Mouse (Mus musculus): ENCODE results near the gene Ehbp1. TPM values are rescaled to one million over a fixed set of nuclear protein-coding genes. Genes with fewer than 3 reads are reported as not detected.
A peak's percentile ranks its signal among the peaks of the same experiment; 100 is the strongest.

The Ehbp1 gene
- polyA plus RNA-seq, 1 experiment from 2014 or later = 12.2 TPM

DNA sequence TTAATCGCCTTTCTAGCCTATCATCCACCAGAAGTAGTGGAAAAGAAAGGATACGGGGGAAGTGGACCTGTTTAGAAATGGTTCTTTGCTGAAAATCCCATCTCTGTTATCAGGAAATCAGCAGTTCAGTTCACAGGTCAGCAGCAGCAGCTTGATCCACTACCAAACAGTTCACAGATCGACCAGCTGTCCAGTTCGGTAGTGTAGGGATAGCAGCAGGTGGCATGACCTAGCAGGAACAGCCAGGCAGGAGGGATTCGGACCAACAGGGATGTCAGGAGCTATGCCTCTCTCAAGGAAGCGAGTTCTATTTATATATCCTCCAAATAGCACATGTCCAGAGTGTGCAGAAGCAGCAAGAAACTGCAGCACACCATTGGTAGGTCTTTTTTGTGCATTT lies 40.9 kb downstream of the Ehbp1 start:
- Histone ChIP-seq H3K4me3 (ENCODE audit: low read depth, low read length) (no peak overlapping the region), H3K36me3 (ENCODE audit: control insufficient read depth, insufficient read depth, low read length) (no peaks in the 10 kb centered on the region), H3K4me2 (ENCODE audit: low read length) (no peak overlapping the region), H3K9ac (ENCODE audit: low read length) (no peak overlapping the region), H3K9me3 (ENCODE audit: control insufficient read depth, low read length) (no peaks in the 10 kb centered on the region), H3K27ac (ENCODE audit: low read depth) (no peak overlapping the region), H3K4me1 (replicated peaks; ENCODE audit: control insufficient read depth, insufficient read depth, low read length) (no peaks in the 10 kb centered on the region), H3K27me3 (replicated peaks; ENCODE audit: control insufficient read depth, insufficient read depth, low read length) (no peaks in the 10 kb centered on the region)
- 62% methylated on average over 6 of the region's 6 CpGs for WGBS
- no peak for ATAC-seq (replicated peaks; ENCODE audit: low FRiP score, low TSS enrichment, low read depth)
- no peak for DNase-seq (ENCODE audit: low spot score)

DNA sequence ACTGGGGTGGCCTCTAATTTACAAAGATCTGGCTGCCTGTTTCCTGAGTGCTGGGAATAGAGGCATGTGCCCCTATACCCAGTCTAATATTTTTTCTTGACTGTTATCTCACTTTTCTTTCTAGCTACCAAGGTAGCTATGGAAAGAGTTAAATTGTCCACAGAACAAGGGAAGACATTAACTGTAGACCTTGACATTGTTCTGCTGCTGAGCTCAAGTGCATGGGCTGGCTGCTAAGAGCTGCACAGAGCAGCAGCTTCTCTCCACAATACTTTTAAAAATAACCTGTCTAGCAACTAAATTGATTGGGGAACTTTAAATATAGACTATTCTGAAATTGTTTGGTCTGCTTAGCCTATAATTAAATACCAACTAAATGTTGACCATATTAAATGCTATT lies 52.9 kb downstream of the Ehbp1 start:
- H3K4me1 ChIP-seq (replicated peaks; ENCODE audit: control insufficient read depth, insufficient read depth, low read length) = peaks cover 13% of the 10 kb centered on the region
- no peak for ATAC-seq (replicated peaks; ENCODE audit: low FRiP score, low TSS enrichment, low read depth)
- no peak for DNase-seq (ENCODE audit: low spot score)
- no peak overlapping the region for H3K27ac ChIP-seq (ENCODE audit: low read depth)
- H3K9me3 ChIP-seq (ENCODE audit: control insufficient read depth, low read length) = no peaks in the 10 kb centered on the region
- no peak overlapping the region for H3K4me2 ChIP-seq (ENCODE audit: low read length)
- no peak overlapping the region for H3K4me3 ChIP-seq (ENCODE audit: low read depth, low read length)
- no peaks in the 10 kb centered on the region for H3K27me3 ChIP-seq (replicated peaks; ENCODE audit: control insufficient read depth, insufficient read depth, low read length)
- H3K36me3 ChIP-seq (ENCODE audit: control insufficient read depth, insufficient read depth, low read length) = 0 out of 2 replicates have a peak, but pooled peaks cover 2% of the 10 kb centered on the region
- no peak overlapping the region for H3K9ac ChIP-seq (ENCODE audit: low read length)

DNA sequence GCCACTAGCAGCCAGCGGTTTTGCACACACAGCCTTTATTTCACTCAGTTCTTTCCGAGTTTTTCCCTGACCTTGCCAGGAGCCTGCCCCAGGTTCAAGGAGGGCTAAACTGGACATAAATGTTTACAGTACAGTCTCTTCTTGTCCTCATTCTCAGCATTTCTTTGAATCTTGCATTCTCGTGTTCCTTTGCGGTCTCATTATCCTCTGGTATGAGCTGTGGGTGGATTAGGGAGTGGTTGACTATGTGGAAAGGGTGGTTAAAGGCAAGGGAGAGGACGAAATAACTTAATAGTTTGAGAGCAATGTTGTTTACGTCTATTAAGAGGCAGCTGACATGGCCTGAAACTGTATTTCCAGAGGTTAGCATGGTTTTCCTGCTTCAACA lies 54.6 kb downstream of the Ehbp1 start:
- DNase-seq (ENCODE audit: low spot score) (no peak), ATAC-seq (replicated peaks; ENCODE audit: low FRiP score, low TSS enrichment, low read depth) (no peak)
- Histone ChIP-seq H3K4me1 (replicated peaks; ENCODE audit: control insufficient read depth, insufficient read depth, low read length) (peaks cover 13% of the 10 kb centered on the region), H3K27ac (ENCODE audit: low read depth) (peak overlapping the region; percentile 88), H3K9me3 (ENCODE audit: control insufficient read depth, low read length) (no peaks in the 10 kb centered on the region), H3K36me3 (ENCODE audit: control insufficient read depth, insufficient read depth, low read length) (0 out of 2 replicates have a peak, but pooled peaks cover 6% of the 10 kb centered on the region), H3K4me3 (ENCODE audit: low read depth, low read length) (peak overlapping the region; percentile 70), H3K4me2 (ENCODE audit: low read length) (peak overlapping the region; percentile 72), H3K9ac (ENCODE audit: low read length) (peak overlapping the region; percentile 69), H3K27me3 (replicated peaks; ENCODE audit: control insufficient read depth, insufficient read depth, low read length) (no peaks in the 10 kb centered on the region)
- under 1% methylated on average over 6 of the region's 6 CpGs for WGBS

DNA sequence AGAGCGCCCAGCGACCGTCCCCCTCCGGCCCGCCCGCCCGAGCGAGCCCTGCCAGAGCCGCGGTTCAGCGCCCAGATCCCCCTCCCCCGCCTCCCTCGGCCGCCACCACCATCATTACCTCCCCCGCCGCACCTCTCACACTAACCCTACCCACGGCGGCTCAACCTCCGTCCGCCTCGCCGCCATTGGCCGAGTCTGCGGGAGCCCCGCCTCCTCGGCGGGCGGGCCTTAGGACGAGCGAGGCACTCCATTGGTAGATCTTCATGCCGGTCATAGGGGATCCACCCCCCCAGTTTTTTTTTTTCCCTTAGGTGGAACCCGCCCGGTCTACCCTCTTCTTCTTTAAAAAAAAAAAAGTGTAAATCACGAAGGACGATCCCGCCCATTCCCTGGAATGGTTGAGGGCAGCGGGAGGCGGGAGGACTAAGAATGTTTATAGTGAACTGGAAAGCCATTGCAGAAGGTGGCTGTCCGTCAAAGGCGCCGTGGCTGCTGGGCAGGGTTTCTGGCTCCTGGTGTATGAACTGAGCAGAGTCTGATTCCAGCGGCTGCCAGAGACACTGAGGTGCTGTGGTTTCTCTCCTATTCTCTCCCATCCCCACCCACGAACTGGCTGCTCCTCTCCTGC lies 55.1 kb downstream of the Ehbp1 start:
- DNase-seq (ENCODE audit: low spot score) = peak; percentile 99
- WGBS = 1% methylated on average over 37 of the region's 43 CpGs
- Histone ChIP-seq H3K9ac (ENCODE audit: low read length) (peak overlapping the region; percentile 76), H3K36me3 (ENCODE audit: control insufficient read depth, insufficient read depth, low read length) (peaks cover 10% of the 10 kb centered on the region; the same call in 1 of the 2 replicates), H3K9me3 (ENCODE audit: control insufficient read depth, low read length) (no peaks in the 10 kb centered on the region), H3K4me2 (ENCODE audit: low read length) (peak overlapping the region; percentile 78), H3K27ac (ENCODE audit: low read depth) (peak overlapping the region; percentile 88), H3K4me1 (replicated peaks; ENCODE audit: control insufficient read depth, insufficient read depth, low read length) (peaks cover 13% of the 10 kb centered on the region), H3K27me3 (replicated peaks; ENCODE audit: control insufficient read depth, insufficient read depth, low read length) (no peaks in the 10 kb centered on the region), H3K4me3 (ENCODE audit: low read depth, low read length) (peak overlapping the region; percentile 70)
- ATAC-seq (replicated peaks; ENCODE audit: low FRiP score, low TSS enrichment, low read depth) = peak; percentile 100

DNA sequence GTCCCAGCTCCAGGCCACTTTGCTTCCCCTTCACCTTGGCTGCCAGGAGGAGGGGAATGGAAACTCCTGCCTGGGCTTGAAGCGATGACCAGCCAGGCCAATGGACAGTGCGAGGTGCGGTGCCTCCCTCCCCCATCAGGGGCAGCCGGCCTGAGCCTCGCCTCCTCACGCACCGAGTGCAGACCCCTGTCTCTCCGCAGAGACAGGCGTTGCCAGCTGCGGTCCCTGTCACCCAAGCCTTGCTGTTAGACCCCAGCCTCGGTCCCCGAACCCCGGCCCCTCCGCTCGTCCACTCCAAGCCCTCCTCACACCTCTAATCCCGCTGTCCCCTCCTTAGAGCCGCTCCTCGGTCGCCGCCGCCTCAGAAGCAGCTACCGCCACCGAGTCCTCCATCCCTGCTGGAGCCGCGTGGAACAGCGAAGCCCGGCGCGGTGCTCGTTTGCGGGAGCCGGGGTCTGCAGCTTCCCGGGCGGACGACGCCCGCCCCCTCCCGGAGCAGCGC lies 55.7 kb downstream of the Ehbp1 start:
- H3K27ac ChIP-seq (ENCODE audit: low read depth) = peak overlapping the region; percentile 79
- DNase-seq (ENCODE audit: low spot score) = peak; percentile 87
- no peaks in the 10 kb centered on the region for H3K27me3 ChIP-seq (replicated peaks; ENCODE audit: control insufficient read depth, insufficient read depth, low read length)
- H3K9ac ChIP-seq (ENCODE audit: low read length) = peak overlapping the region; percentile 76
- peaks cover 13% of the 10 kb centered on the region for H3K4me1 ChIP-seq (replicated peaks; ENCODE audit: control insufficient read depth, insufficient read depth, low read length)
- peak overlapping the region; percentile 78 for H3K4me2 ChIP-seq (ENCODE audit: low read length)
- WGBS = under 1% methylated on average over 38 of the region's 39 CpGs
- peaks cover 14% of the 10 kb centered on the region; the same call in 1 of the 2 replicates for H3K36me3 ChIP-seq (ENCODE audit: control insufficient read depth, insufficient read depth, low read length)
- no peaks in the 10 kb centered on the region for H3K9me3 ChIP-seq (ENCODE audit: control insufficient read depth, low read length)
- ATAC-seq (replicated peaks; ENCODE audit: low FRiP score, low TSS enrichment, low read depth) = peak; percentile 74
- peak overlapping the region; percentile 70 for H3K4me3 ChIP-seq (ENCODE audit: low read depth, low read length)

DNA sequence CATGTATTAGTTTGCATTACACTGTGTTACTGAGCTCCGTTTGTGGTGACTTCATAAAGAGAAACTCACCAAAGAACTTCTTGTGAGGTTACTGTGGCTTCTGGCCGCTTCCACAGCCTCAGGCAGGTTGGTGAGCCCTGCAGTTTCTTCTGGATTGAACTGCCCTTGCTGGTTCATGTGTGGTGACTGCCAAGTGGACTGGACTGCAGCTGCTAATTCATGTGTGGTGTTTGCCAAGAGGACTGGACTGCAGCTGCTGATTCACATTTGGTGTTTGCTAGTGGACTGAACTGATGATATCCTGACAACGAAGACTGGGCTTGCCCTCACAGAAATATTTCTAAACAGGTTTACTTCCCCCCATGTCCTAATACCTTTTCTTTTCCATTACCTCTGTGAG lies 65.4 kb downstream of the Ehbp1 start:
- WGBS = 91% methylated on average over 3 of the region's 3 CpGs
- no peaks in the 10 kb centered on the region for H3K4me1 ChIP-seq (replicated peaks; ENCODE audit: control insufficient read depth, insufficient read depth, low read length)
- no peak overlapping the region for H3K4me3 ChIP-seq (ENCODE audit: low read depth, low read length)
- H3K9ac ChIP-seq (ENCODE audit: low read length) = no peak overlapping the region
- H3K4me2 ChIP-seq (ENCODE audit: low read length) = no peak overlapping the region
- no peaks in the 10 kb centered on the region for H3K9me3 ChIP-seq (ENCODE audit: control insufficient read depth, low read length)
- no peak overlapping the region for H3K27ac ChIP-seq (ENCODE audit: low read depth)
- DNase-seq (ENCODE audit: low spot score) (no peak), ATAC-seq (replicated peaks; ENCODE audit: low FRiP score, low TSS enrichment, low read depth) (no peak)
- H3K36me3 ChIP-seq (ENCODE audit: control insufficient read depth, insufficient read depth, low read length) = peaks cover 12% of the 10 kb centered on the region; the same call in 1 of the 2 replicates
- H3K27me3 ChIP-seq (replicated peaks; ENCODE audit: control insufficient read depth, insufficient read depth, low read length) = no peaks in the 10 kb centered on the region

DNA sequence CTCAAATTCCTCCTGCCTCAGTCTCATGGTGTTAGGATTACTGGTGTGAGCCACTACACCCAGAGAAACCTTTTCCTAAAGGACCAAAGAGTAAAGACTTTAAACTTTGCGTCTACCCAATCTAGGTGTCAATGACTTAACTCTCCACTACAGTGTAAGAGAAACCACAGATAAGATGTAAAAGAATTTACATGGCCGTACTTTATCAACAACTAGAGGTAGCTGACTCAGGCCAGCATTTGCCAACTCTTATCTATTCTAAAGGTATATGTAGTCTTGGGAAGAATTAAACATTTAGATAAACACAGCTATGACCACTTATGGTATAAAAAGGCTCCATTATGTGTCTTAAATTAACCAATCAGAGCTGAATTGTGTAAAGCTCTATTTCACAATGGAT lies 67.9 kb downstream of the Ehbp1 start:
- no peak for DNase-seq (ENCODE audit: low spot score)
- H3K4me2 ChIP-seq (ENCODE audit: low read length) = no peak overlapping the region
- peaks cover 11% of the 10 kb centered on the region; the same call in 1 of the 2 replicates for H3K36me3 ChIP-seq (ENCODE audit: control insufficient read depth, insufficient read depth, low read length)
- WGBS = 85% methylated on average over 2 of the region's 2 CpGs
- H3K4me1 ChIP-seq (replicated peaks; ENCODE audit: control insufficient read depth, insufficient read depth, low read length) = no peaks in the 10 kb centered on the region
- ATAC-seq (replicated peaks; ENCODE audit: low FRiP score, low TSS enrichment, low read depth) = no peak
- no peak overlapping the region for H3K27ac ChIP-seq (ENCODE audit: low read depth)
- H3K27me3 ChIP-seq (replicated peaks; ENCODE audit: control insufficient read depth, insufficient read depth, low read length) = no peaks in the 10 kb centered on the region
- H3K9ac ChIP-seq (ENCODE audit: low read length) = no peak overlapping the region
- H3K9me3 ChIP-seq (ENCODE audit: control insufficient read depth, low read length) = no peaks in the 10 kb centered on the region
- H3K4me3 ChIP-seq (ENCODE audit: low read depth, low read length) = no peak overlapping the region

DNA sequence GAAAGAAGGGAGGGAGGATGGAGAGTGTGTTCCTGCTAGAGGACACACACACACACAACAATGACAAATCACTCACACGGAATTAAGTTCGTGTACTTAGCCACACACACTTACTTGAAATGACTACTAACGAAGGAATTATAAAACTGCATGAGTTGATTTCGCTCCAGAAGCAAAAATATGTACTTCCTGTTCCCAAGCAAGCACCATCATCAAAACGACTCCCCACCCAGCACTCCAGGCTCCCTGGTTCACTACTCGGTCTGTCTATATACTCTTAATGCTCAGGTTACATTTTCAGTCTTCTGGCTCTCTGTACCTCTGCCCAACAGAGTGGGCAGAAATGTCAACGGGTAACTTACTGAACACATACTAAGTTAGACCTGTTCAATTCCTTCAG lies 68.7 kb downstream of the Ehbp1 start:
- peaks cover 11% of the 10 kb centered on the region; the same call in 1 of the 2 replicates for H3K36me3 ChIP-seq (ENCODE audit: control insufficient read depth, insufficient read depth, low read length)
- H3K27ac ChIP-seq (ENCODE audit: low read depth) = no peak overlapping the region
- ATAC-seq (replicated peaks; ENCODE audit: low FRiP score, low TSS enrichment, low read depth) (no peak), DNase-seq (ENCODE audit: low spot score) (no peak)
- H3K9ac ChIP-seq (ENCODE audit: low read length) = no peak overlapping the region
- WGBS = 89% methylated on average over 7 of the region's 7 CpGs
- H3K4me2 ChIP-seq (ENCODE audit: low read length) = no peak overlapping the region
- no peak overlapping the region for H3K4me3 ChIP-seq (ENCODE audit: low read depth, low read length)
- H3K27me3 ChIP-seq (replicated peaks; ENCODE audit: control insufficient read depth, insufficient read depth, low read length) = no peaks in the 10 kb centered on the region
- no peaks in the 10 kb centered on the region for H3K9me3 ChIP-seq (ENCODE audit: control insufficient read depth, low read length)
- no peaks in the 10 kb centered on the region for H3K4me1 ChIP-seq (replicated peaks; ENCODE audit: control insufficient read depth, insufficient read depth, low read length)

DNA sequence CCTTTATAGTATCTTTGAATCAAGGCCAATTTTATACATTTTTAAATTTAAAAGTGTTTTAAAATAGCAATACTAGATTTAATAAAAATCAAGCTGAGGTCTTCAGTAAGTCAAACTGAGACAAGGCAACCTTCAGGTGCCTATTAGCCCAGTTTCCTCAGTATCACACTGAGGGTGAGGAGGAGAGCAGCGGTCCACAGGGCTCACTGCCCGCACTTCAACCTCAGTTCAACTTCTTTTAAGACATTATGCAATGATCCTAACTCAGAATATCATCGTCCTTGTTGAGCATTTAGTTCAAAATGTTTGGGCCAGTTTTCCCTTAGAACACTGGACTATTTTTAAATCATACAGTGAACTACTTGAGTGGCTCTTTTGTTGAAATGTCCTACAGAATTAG lies 70.2 kb downstream of the Ehbp1 start:
- H3K27me3 ChIP-seq (replicated peaks; ENCODE audit: control insufficient read depth, insufficient read depth, low read length) = no peaks in the 10 kb centered on the region
- WGBS = 90% methylated on average over 3 of the region's 3 CpGs
- H3K27ac ChIP-seq (ENCODE audit: low read depth) = no peak overlapping the region
- no peak overlapping the region for H3K4me3 ChIP-seq (ENCODE audit: low read depth, low read length)
- no peak overlapping the region for H3K4me2 ChIP-seq (ENCODE audit: low read length)
- no peak overlapping the region for H3K9ac ChIP-seq (ENCODE audit: low read length)
- ATAC-seq (replicated peaks; ENCODE audit: low FRiP score, low TSS enrichment, low read depth) = no peak
- no peaks in the 10 kb centered on the region for H3K4me1 ChIP-seq (replicated peaks; ENCODE audit: control insufficient read depth, insufficient read depth, low read length)
- H3K36me3 ChIP-seq (ENCODE audit: control insufficient read depth, insufficient read depth, low read length) = peaks cover 6% of the 10 kb centered on the region; the same call in 1 of the 2 replicates
- H3K9me3 ChIP-seq (ENCODE audit: control insufficient read depth, low read length) = no peaks in the 10 kb centered on the region
- DNase-seq (ENCODE audit: low spot score) = no peak

Measured in intestine, embryonic 14.5 days (tissue).